Mouse (Mus musculus) heart, adult 11 months (tissue): ENCODE results near the gene Dnah8.

Experiments used
- DNase-seq: peaks from one replicate; pipeline ENCODE4 v3.0.0; 2022

The Dnah8 gene

GRCm38 (mm10) chr17:30892730-30893129 lies 268.6 kb downstream of the Dnah8 start:
- DNase-seq = no peak

- DNase-seq = no peak
These were observed 272.9 kb downstream of the Dnah8 start for GRCm38 (mm10) chr17:30897075-30897474.

GRCm38 (mm10) chr17:30901627-30902026 lies 277.5 kb downstream of the Dnah8 start, which contains the start of gene Glp1r:
Gene Glp1r, plus strand, starts transcription at chr17:30901817.
- no peak for DNase-seq

- DNase-seq = no peak
These were observed 279.9 kb downstream of the Dnah8 start for GRCm38 (mm10) chr17:30904096-30904495.

GRCm38 (mm10) chr17:30907577-30907976 lies 283.4 kb downstream of the Dnah8 start:
- no peak for DNase-seq

GRCm38 (mm10) chr17:30910866-30911731 lies 286.9 kb downstream of the Dnah8 start:
- DNase-seq = no peak

- no peak for DNase-seq
These were observed 287.6 kb downstream of the Dnah8 start for GRCm38 (mm10) chr17:30911732-30912088.

GRCm38 (mm10) chr17:30912536-30912935 lies 288.4 kb downstream of the Dnah8 start:
- no peak for DNase-seq

- no peak for DNase-seq
These were observed 290.1 kb downstream of the Dnah8 start for GRCm38 (mm10) chr17:30914264-30914663.

- no peak for DNase-seq
These were observed 299.4 kb downstream of the Dnah8 start for GRCm38 (mm10) chr17:30923566-30923965.
